Mouse (Mus musculus) thymus, postnatal 4 days (tissue): Measurements from ENCODE around the gene Gm1113.

ENCODE experiments used
- DNase-seq: peaks from one replicate; pipeline ENCODE4 v3.0.0; 2021

The Gm1113 gene

DNA sequence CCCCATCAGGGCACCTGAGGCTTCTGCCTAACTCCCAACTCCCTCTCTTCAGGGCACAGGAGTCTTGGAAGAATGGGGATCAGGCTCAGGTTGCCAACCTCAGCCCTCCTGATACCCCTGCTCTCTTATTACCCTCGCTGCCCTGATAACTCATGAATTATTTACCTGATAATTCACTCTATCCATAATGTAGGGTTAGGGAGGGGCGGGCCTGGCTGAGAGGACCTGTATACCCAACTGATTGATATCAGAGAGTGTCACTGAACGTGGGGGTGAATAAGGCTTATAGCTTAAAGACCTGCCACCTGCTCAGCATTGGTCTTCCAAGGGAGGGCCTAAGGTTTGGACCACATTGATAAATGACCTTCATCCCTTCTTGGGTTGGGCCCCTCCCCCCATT lies at the start of gene Gm1113:
Gene Gm1113, minus strand, starts transcription at position 101 of the 400 bp plus-strand sequence.
- no peak for DNase-seq

DNA sequence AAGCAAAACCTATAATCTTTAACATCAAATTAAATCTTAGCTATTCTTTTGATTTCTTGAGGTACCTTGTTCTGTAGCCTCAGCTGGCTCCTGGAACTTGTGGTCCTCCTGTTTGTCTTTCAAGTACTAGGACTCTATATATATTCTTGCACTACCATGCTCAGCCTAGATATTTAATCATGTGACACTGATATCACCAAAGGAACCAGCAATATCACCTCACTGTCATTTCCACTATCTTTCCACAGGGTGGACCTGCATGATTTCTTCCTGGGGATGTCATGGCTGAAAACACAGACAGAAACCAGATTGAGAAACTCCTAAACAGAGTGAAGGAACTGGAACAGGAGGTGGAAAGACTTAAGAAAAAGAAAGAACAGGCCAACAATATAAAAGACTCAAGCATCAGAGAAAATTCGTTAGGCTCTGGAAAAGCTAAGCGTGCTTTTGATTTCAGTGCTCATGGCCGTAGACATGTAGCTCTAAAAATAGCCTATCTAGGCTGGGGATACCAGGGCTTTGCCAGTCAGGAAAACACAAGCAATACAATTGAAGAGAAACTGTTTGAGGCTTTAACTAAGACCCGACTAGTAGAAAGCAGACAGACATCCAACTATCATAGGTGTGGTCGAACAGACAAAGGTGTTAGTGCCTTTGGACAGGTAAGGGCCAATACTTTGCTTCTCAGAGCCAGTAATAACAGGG lies 46.6 kb upstream of the Gm1113 start:
- no peak for DNase-seq

DNA sequence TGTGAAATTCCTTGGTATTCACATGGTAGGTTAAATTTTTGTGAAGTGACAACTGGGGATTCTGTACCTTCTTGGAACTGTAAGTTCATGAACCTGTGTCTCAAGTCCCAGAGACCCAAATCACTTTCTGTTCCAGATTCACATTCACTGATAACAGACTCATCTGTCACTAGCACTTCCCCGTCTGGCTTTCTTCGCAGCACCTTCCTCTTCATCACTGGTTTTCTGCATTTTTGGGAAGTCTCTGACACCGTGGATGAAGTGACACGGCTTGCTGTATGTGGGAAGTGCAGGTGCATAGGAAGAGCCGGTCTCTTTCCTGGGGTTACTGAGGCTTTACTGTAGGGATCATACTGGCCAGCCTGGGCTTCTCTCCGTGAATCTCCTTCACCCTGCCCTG lies 43.5 kb upstream of the Gm1113 start:
- no peak for DNase-seq

- DNase-seq: no peak
These were observed 43.0 kb upstream of the Gm1113 start for GRCm38 (mm10) chr9:35561076-35561475.

DNA sequence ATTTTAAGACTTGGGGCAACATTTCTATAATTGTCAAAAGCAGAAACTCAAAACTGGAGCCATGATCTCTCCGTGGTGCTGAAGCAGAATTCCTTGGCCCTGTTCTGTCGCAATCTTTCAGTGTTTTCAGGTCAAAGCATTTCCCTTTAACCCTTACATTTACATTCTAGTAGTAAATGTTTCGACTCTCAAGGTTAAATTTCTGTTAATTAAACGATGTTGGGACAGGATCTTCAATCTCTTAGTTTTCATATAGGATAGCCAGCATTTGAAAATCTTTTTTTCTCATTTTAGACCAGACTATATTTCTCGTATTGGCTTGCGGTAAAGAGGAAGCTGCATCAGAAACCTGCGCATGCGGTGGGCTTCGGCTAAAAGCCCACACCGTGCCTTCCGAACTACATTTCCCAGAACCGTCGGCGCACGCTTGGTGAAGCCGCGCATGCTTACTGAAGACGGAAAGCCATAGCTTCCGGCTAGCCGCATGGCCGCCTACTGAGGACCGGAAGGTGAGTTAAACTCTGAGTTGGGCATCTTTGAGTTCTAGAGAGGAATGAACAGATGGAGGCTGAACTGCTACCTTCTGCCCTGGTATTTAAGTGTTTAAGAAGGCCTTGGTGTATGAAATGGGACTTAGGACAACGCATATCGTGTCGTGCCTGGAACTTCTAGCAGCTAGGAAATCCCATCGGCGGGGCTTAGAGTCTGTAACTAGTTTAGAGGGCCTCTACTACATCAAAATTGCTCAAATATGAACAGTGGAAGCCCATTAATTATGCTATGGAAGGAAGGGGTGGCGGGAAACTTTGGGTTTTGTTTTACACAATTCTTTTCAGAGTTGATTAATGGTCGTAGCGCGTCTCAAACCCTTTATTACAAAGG lies 41.2 kb upstream of the Gm1113 start:
- DNase-seq: peak; percentile 85

GRCm38 (mm10) chr9:35558257-35559008 lies 40.4 kb upstream of the Gm1113 start, which contains the start of the genes Ddx25 and Pus3:
Gene Ddx25 (minus strand): TSS chr9:35558528.
Gene Pus3 (plus strand): TSS chr9:35558595.
- DNase-seq: peak; percentile 66

GRCm38 (mm10) chr9:35556494-35557102 lies 38.5 kb upstream of the Gm1113 start:
- DNase-seq: no peak

GRCm38 (mm10) chr9:35548455-35548854 lies 30.4 kb upstream of the Gm1113 start:
- DNase-seq: no peak

DNA sequence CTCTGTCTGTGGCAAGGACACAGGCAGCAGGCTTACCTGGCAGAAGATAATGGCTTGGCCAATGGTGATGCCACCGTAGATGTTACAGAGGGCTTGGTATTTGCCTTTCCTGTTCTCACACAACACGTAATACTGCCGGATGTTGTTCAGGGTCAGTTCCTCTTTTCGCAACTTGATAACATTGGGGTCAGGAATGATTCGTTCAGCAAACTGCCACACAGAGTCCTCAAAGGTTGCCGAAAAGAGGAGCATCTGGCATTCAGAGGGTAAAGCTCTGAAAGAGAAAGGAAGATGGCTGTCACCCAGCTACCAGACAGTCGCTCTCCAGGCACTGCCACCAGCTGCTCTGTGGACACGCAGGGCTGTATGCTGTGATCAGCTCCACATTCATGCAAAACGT lies 28.7 kb upstream of the Gm1113 start:
- peak; percentile 36 for DNase-seq

GRCm38 (mm10) chr9:35545704-35546103 lies 27.6 kb upstream of the Gm1113 start:
- peak; percentile 4 for DNase-seq

DNA sequence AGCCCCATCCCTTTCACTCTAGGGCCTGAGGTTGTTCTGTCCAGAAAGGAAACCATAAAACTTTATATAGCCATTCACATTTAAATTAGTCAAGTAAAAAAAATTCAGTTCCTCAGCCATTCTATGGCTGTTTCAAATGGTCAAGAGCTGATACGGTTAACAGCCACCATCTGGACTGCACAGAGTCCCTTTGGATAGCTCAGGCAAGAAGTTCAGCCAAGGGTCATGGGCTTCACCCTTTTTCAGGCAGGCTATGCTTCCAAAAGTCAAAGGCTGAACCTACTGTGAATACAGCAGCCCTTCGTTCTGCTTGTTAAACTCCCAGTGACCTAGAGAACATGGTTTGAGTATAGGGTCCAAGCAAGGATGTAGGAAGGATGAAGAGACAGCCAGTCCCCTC lies 26.6 kb upstream of the Gm1113 start:
- DNase-seq: no peak

GRCm38 (mm10) chr9:35543099-35543860 lies 25.2 kb upstream of the Gm1113 start:
- no peak for DNase-seq

DNA sequence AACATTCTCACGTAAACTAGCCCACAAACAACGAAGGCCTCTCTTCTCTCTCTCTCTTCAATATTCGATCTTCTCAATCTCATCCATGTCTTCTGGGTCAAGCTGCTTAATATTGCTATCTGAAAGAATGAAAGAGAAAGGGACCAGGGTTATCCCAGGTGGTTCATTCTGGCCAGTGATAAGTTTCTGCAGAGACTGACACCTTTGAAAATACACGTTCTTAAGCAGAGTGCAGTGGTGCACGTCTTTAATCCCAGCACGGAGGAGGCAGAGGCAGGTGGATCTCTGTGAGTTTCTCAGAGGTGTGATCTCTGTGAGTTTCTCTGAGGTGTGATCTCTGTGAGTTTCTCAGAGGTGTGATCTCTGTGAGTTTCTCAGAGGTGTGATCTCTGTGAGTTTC lies 23.9 kb upstream of the Gm1113 start:
- DNase-seq: no peak

- peak; percentile 92 for DNase-seq
These were observed 23.4 kb upstream of the Gm1113 start for GRCm38 (mm10) chr9:35541488-35541887.

DNA sequence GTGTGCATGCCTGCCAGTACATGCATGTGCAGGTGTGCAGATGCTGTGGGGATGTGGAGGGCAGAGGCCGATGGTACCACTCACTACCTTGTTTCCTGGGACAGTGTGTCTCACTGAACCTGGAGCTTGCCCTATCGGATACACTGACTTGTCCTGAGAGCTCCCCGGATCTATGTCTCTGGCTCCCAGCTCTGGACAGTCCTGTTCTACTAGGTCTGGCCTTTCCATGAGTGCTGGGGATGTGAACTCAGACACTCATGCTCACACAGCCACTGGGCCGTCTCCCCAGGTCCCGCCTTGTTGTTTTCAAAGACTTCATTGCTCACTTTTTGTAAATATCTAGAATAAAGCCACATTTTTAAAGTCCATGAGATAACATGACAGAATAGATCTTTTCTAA lies 23.0 kb upstream of the Gm1113 start:
- DNase-seq: no peak

GRCm38 (mm10) chr9:35539001-35539750 lies 21.1 kb upstream of the Gm1113 start:
- no peak for DNase-seq

- DNase-seq: no peak
These were observed 17.8 kb upstream of the Gm1113 start for GRCm38 (mm10) chr9:35535876-35536275.

- peak; percentile 58 for DNase-seq
These were observed 17.0 kb upstream of the Gm1113 start for GRCm38 (mm10) chr9:35535110-35535509.

DNA sequence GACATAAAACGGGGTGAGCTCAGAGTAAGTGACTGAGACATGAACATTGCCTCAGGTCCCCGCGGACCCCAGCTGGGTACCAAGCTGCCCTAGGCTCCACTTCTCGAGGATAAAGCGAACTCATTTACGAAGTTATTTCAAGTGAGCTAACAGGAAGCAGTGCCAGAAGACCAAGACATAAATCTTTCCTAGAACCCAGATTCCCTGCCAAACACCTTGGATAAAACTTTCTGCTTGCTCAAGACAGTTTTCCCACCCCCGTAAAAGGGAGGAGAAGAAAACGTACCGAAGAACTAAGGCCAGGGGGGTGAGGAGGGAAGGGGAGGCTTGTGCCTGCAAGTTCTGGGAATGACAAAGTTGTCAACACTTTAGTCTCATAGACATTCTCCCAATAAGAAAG lies 15.2 kb upstream of the Gm1113 start:
- DNase-seq: no peak

DNA sequence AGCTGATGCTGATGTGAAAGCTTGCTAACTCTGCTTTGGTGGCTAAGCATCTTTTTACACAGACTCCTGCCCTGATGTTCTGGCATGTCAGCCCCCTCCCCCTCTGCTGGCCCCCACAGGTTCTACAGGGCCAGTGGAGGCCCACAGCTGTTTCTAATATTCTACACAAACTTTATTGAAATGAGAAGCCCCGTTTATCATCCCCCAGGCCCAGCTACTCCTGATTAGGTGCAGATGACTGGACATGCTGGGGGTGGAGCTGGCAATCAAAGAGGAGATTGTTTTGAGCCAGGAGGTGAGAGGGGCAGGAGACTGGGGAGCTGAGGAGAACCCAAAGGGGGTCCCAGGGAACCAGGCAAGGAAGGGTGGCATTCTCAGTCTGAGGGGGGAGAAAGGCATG lies 11.7 kb upstream of the Gm1113 start:
- DNase-seq: no peak

DNA sequence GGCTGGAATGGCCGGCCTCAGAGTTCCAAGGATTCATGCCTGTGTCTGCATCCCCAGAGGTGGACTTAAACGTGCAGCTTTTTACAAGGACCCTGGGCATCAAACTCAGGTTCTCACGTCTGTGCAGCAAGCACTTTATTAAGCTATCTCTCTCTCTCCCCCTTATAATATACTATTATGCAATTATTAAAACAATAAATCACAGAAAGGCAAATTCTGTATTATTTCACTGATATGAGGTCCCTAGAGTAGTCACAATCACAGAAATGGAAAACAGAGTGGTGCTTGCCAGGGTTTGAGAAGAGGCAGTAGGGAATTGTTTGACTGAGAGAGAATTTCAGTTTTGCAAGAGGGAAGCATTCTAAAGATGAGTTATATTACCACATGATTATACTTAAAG lies 11.1 kb upstream of the Gm1113 start:
- no peak for DNase-seq
